Mouse (Mus musculus) embryonic facial prominence, embryonic 10.5 days (tissue): ENCODE measurements around the gene Ttc9b. TPM values are rescaled to one million over a fixed set of nuclear protein-coding genes. Genes with fewer than 3 reads are reported as not detected.

Source experiments
- DNase-seq: peaks from one replicate; pipeline ENCODE4 v3.0.0-alpha.2; 2017; ENCODE audit warnings: low spot score
- H3K27ac ChIP-seq: fragments of 300-500 bp; sonication (generic); replicated peaks from 2 replicates; pipeline ENCODE4 v1.5.1; 2016; ENCODE audit warnings: mild to moderate bottlenecking
- H3K27me3 ChIP-seq: fragments of 300-500 bp; sonication (generic); replicated peaks from 2 replicates; pipeline ENCODE4 v1.6.1; 2016; ENCODE audit warnings: low read depth, mild to moderate bottlenecking; ENCODE audit not compliant: poor library complexity, severe bottlenecking
- H3K36me3 ChIP-seq: fragments of 300-500 bp; sonication (generic); replicated peaks from 2 replicates; pipeline ENCODE4 v1.6.1; 2016; ENCODE audit warnings: mild to moderate bottlenecking, moderate library complexity
- H3K4me1 ChIP-seq: fragments of 300-500 bp; sonication (generic); 2 replicates; pipeline ENCODE4 v1.6.1; 2016
- H3K4me3 ChIP-seq: fragments of 300-500 bp; sonication (generic); 2 replicates; pipeline ENCODE4 v1.5.1; 2016; ENCODE audit warnings: mild to moderate bottlenecking, moderate library complexity
- H3K9me3 ChIP-seq: fragments of 300-500 bp; sonication (generic); 2 replicates; pipeline ENCODE4 v1.6.1; 2016; ENCODE audit warnings: mild to moderate bottlenecking
- WGBS: fragments of 180-500 bp; shearing (Covaris S2); methylation state at CpG from one replicate; pipeline ENCODE4 v1.1.7; 2016; 5-methylcytosine and 5-hydroxymethylcytosine counted together
- polyA plus RNA-seq: library from polyadenylated mRNA; unstranded; fragments of >200 nt; fragmentation: Nextera tagmentation; extraction: Ambion mirVana; gene quantifications from 2 replicates; pipeline ENCODE4 v1.2.1, GENCODE M21; 2016

The Ttc9b gene
- polyA plus RNA-seq, 1 experiment from 2014 or later = 1.9 TPM

- H3K9me3 ChIP-seq = no peaks in the 10 kb centered on the region
- DNase-seq = no peak
- H3K4me3 ChIP-seq = peak overlapping the region; percentile 99
- no peaks in the 10 kb centered on the region for H3K27me3 ChIP-seq
- H3K27ac ChIP-seq = peak overlapping the region; percentile 94
- under 1% methylated on average over 38 of the region's 38 CpGs for WGBS
- peaks cover 24% of the 10 kb centered on the region for H3K36me3 ChIP-seq
- peaks cover 32% of the 10 kb centered on the region for H3K4me1 ChIP-seq
Measured at GRCm38 (mm10) chr7:27674195-27674521, 20.4 kb downstream of the Ttc9b start.

- DNase-seq = peak; percentile 94
- Histone ChIP-seq H3K9me3 (no peaks in the 10 kb centered on the region), H3K4me1 (peaks cover 32% of the 10 kb centered on the region), H3K36me3 (peaks cover 24% of the 10 kb centered on the region), H3K27ac (peak within 1 kb of the TSS; percentile 94), H3K4me3 (peak within 1 kb of the TSS; percentile 99), H3K27me3 (no peaks in the 10 kb centered on the region)
- WGBS = under 1% methylated on average over 31 of the region's 31 CpGs
Measured at GRCm38 (mm10) chr7:27674522-27675221, 21.0 kb downstream of the Ttc9b start, which contains the start of gene Map3k10. TSS of gene Map3k10 (minus strand) at chr7:27674598.

- DNase-seq = no peak
- Histone ChIP-seq H3K27ac (0 out of 2 replicates have a peak overlapping the region, but pooled peaks have one; percentile 94), H3K9me3 (no peaks in the 10 kb centered on the region), H3K4me3 (peak overlapping the region; percentile 99), H3K36me3 (peaks cover 20% of the 10 kb centered on the region), H3K4me1 (peaks cover 32% of the 10 kb centered on the region), H3K27me3 (no peaks in the 10 kb centered on the region)
- WGBS = 30% methylated on average over 14 of the region's 14 CpGs
Measured at GRCm38 (mm10) chr7:27675222-27675612, 21.5 kb downstream of the Ttc9b start.

- Histone ChIP-seq H3K36me3 (no peaks in the 10 kb centered on the region), H3K9me3 (no peaks in the 10 kb centered on the region), H3K27ac (no peak overlapping the region), H3K4me3 (no peak overlapping the region), H3K4me1 (peaks cover 8% of the 10 kb centered on the region), H3K27me3 (no peaks in the 10 kb centered on the region)
- 83% methylated on average over 2 of the region's 2 CpGs for WGBS
- DNase-seq = no peak
Measured at GRCm38 (mm10) chr7:27683218-27683617, 29.5 kb downstream of the Ttc9b start.

GRCm38 (mm10) chr7:27685220-27685619 is 31.5 kb downstream of the Ttc9b start:
- H3K27ac ChIP-seq = no peak overlapping the region
- 46% methylated on average over 5 of the region's 5 CpGs for WGBS

GRCm38 (mm10) chr7:27685681-27686080 is 32.0 kb downstream of the Ttc9b start:
- H3K36me3 ChIP-seq = no peaks in the 10 kb centered on the region
- H3K27me3 ChIP-seq = no peaks in the 10 kb centered on the region
- no peak overlapping the region for H3K27ac ChIP-seq
- 2% methylated on average over 6 of the region's 6 CpGs for WGBS
- H3K9me3 ChIP-seq = no peaks in the 10 kb centered on the region
- DNase-seq = peak; percentile 33
- H3K4me1 ChIP-seq = peaks cover 19% of the 10 kb centered on the region
- H3K4me3 ChIP-seq = peak overlapping the region; percentile 38; the same call in 1 of the 2 replicates

More at GRCm38 (mm10) chr7:27685220-27685619, 31.5 kb downstream of the Ttc9b start:
- Histone ChIP-seq H3K4me3 (peak overlapping the region; percentile 38; the same call in 1 of the 2 replicates), H3K9me3 (no peaks in the 10 kb centered on the region), H3K27me3 (no peaks in the 10 kb centered on the region), H3K4me1 (peaks cover 17% of the 10 kb centered on the region), H3K36me3 (no peaks in the 10 kb centered on the region)
- DNase-seq = no peak

- WGBS = 80% methylated on average over 1 of the region's 1 CpGs
- Histone ChIP-seq H3K4me3 (no peak overlapping the region), H3K9me3 (no peaks in the 10 kb centered on the region), H3K27ac (no peak overlapping the region), H3K36me3 (no peaks in the 10 kb centered on the region), H3K27me3 (no peaks in the 10 kb centered on the region), H3K4me1 (peaks cover 19% of the 10 kb centered on the region)
- no peak for DNase-seq
Measured at GRCm38 (mm10) chr7:27687043-27687442, 33.3 kb downstream of the Ttc9b start.

GRCm38 (mm10) chr7:27687836-27688235 is 34.1 kb downstream of the Ttc9b start:
- no peak overlapping the region for H3K27ac ChIP-seq

GRCm38 (mm10) chr7:27688246-27688788 is 34.6 kb downstream of the Ttc9b start:
- peak; percentile 18 for DNase-seq
- Histone ChIP-seq H3K9me3 (no peaks in the 10 kb centered on the region), H3K36me3 (no peaks in the 10 kb centered on the region), H3K4me1 (peaks cover 19% of the 10 kb centered on the region), H3K27ac (peak overlapping the region; percentile 85), H3K4me3 (peak overlapping the region; percentile 66), H3K27me3 (no peaks in the 10 kb centered on the region)
- WGBS = 43% methylated on average over 14 of the region's 14 CpGs

More at GRCm38 (mm10) chr7:27687836-27688235, 34.1 kb downstream of the Ttc9b start:
- no peaks in the 10 kb centered on the region for H3K27me3 ChIP-seq
- H3K4me1 ChIP-seq = peaks cover 19% of the 10 kb centered on the region
- H3K9me3 ChIP-seq = no peaks in the 10 kb centered on the region
- no peak for DNase-seq
- H3K4me3 ChIP-seq = peak overlapping the region; percentile 66
- H3K36me3 ChIP-seq = no peaks in the 10 kb centered on the region
- 72% methylated on average over 3 of the region's 3 CpGs for WGBS

GRCm38 (mm10) chr7:27688815-27689612 is 35.3 kb downstream of the Ttc9b start, which contains the start of gene Zfp607b:
TSS of gene Zfp607b (plus strand) at chr7:27689340.
- peak; percentile 93 for DNase-seq
- peaks cover 19% of the 10 kb centered on the region for H3K4me1 ChIP-seq
- H3K4me3 ChIP-seq = peak within 1 kb of the TSS; percentile 66
- H3K9me3 ChIP-seq = no peaks in the 10 kb centered on the region
- H3K27me3 ChIP-seq = no peaks in the 10 kb centered on the region
- peak within 1 kb of the TSS; percentile 85 for H3K27ac ChIP-seq
- H3K36me3 ChIP-seq = 0 out of 2 replicates have a peak, but pooled peaks cover 3% of the 10 kb centered on the region
- WGBS = under 1% methylated on average over 19 of the region's 19 CpGs

- H3K27ac ChIP-seq = no peak overlapping the region
- peaks cover 14% of the 10 kb centered on the region for H3K4me1 ChIP-seq
- no peaks in the 10 kb centered on the region for H3K9me3 ChIP-seq
- DNase-seq = peak; percentile 42
- H3K27me3 ChIP-seq = no peaks in the 10 kb centered on the region
- H3K4me3 ChIP-seq = no peak overlapping the region
- 40% methylated on average over 5 of the region's 5 CpGs for WGBS
- 0 out of 2 replicates have a peak, but pooled peaks cover 9% of the 10 kb centered on the region for H3K36me3 ChIP-seq
Measured at GRCm38 (mm10) chr7:27691076-27691475, 37.4 kb downstream of the Ttc9b start.

- no peak for DNase-seq
Measured at GRCm38 (mm10) chr7:27696711-27697110, 43.0 kb downstream of the Ttc9b start.

More at GRCm38 (mm10) chr7:27696711-27697110, 43.0 kb downstream of the Ttc9b start:
- H3K27me3 ChIP-seq = no peaks in the 10 kb centered on the region
- H3K36me3 ChIP-seq = 0 out of 2 replicates have a peak, but pooled peaks cover 9% of the 10 kb centered on the region
- no peak overlapping the region for H3K4me3 ChIP-seq
- H3K27ac ChIP-seq = no peak overlapping the region
- no peaks in the 10 kb centered on the region for H3K4me1 ChIP-seq
- no peaks in the 10 kb centered on the region for H3K9me3 ChIP-seq
- WGBS = 30% methylated on average over 3 of the region's 3 CpGs
